Mouse (Mus musculus): ENCODE data around the gene Sugct. TPM values are rescaled to one million over a fixed set of nuclear protein-coding genes. Genes with fewer than 3 reads are reported as not detected.
A peak's percentile ranks its signal among the peaks of the same experiment; 100 is the strongest.

The Sugct gene
- polyA plus RNA-seq, 1 experiment from 2014 or later, result 3.9 TPM

DNA sequence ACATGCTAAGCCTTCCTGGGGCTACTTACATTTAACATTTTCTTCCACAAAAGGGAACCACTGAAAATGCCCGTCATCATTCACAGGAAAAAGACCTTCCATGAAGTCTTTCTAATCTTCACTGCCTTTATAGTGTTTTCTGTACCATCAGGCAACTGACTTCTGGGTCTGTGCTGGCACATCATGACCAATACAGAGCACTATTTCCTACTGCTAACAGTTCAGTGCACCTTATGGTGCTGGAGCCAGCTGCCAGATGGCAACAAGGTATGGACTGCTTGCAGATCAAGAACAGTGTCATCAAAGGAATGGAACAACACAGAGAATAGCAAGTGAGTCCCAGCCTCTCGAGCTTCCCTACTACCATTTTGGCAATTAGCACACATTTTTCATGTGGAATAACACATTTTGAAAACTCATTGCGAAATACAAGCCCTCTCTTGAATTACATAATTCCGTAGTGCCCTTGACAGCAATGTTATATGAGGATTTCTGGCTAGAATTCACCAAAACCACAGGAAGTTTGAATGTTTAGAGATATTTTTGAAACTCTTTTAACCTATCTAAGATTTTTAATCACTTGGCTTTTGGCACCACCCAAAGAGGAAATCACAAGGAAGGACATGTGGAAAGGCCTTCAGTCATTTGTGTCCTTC, 359.3 kb downstream of the Sugct start:
- Histone ChIP-seq H3K4me3 (no peak overlapping the region), H3K9me3 (replicated peaks) (no peaks in the 10 kb centered on the region), H3K4me1 (no peaks in the 10 kb centered on the region), H3K27ac (replicated peaks) (no peak overlapping the region), H3K27me3 (ENCODE audit: low read depth, poor library complexity, severe bottlenecking) (no peaks in the 10 kb centered on the region), H3K36me3 (no peaks in the 10 kb centered on the region)
- 91% methylated on average over 4 of the region's 4 CpGs for WGBS
- DNase-seq (ENCODE audit: low spot score), result no peak

DNA sequence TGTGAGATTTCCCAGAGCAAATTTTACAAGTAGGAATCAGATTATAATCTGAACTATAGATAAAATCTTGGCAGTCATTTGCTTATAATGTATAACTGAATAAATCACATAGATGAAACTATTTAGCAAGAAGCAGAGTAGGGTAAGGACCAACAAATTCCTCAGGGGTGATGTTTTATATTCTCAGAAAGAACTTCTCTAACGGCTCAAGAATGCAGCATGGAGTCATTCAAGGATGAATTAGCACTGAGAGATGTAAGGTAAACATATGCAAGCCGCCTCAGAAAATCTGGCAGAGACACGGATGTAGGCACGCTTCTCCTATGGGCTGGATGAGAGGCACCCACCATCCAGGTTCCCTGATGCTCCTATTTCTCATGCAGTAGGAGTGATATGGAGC, 368.5 kb downstream of the Sugct start:
- Histone ChIP-seq H3K36me3 (no peaks in the 10 kb centered on the region), H3K4me3 (no peak overlapping the region), H3K9me3 (replicated peaks) (no peaks in the 10 kb centered on the region), H3K27ac (replicated peaks) (no peak overlapping the region), H3K27me3 (ENCODE audit: low read depth, poor library complexity, severe bottlenecking) (no peaks in the 10 kb centered on the region), H3K4me1 (no peaks in the 10 kb centered on the region)
- 85% methylated on average over 4 of the region's 4 CpGs for WGBS
- no peak for DNase-seq (ENCODE audit: low spot score)

DNA sequence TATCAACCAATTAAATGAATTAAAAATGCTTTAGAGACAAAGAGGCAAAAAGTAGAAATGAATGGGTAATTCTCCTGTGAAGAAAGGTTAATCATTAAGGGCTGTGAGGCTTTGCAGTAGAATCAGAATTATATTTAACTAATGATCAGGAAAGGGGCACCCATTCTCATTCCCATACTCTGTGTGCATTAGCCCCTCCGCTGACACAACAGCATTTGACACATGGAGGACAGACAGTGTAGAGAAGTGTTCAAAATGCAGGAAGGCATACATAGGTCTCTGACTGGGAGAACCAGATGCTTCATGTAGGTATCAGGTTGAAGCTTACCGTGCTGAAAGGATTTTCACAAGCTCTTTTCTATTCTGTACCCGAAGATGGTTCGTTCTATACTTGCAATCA, 393.8 kb downstream of the Sugct start:
- H3K9me3 ChIP-seq (replicated peaks), result no peaks in the 10 kb centered on the region
- no peak for DNase-seq (ENCODE audit: low spot score)
- H3K4me3 ChIP-seq, result no peak overlapping the region
- no peak overlapping the region for H3K27ac ChIP-seq (replicated peaks)
- 92% methylated on average over 4 of the region's 4 CpGs for WGBS
- no peaks in the 10 kb centered on the region for H3K27me3 ChIP-seq (ENCODE audit: low read depth, poor library complexity, severe bottlenecking)
- no peaks in the 10 kb centered on the region for H3K36me3 ChIP-seq
- peaks cover 6% of the 10 kb centered on the region; the same call in 1 of the 2 replicates for H3K4me1 ChIP-seq

DNA sequence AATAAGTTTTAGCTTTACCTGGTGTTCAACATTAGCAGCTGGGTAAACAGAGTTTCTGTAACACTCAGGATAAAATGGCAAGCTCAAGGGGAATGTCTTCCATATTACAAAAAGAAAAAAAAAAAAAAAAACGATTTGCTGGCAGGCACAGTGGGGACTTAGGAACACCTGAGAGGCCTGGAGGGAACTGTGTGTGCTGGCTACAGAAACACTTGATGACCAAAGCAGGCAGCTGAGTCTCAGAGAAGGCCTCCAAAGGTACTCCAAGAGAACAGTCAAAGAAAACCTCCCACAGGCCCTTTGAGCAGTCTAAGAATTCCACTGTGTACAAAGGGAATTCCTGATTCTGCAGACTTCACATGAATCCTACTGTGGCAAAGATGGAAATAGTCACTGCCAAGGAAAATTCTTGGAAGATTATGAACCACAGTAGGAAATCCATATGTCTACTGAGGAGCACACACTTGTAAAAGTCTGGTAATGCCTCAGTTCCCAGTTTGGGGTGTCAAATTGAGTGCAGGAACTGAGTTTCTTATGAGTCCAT, 397.8 kb downstream of the Sugct start:
- Histone ChIP-seq H3K4me1 (peaks cover 6% of the 10 kb centered on the region; the same call in 1 of the 2 replicates), H3K27ac (replicated peaks) (no peak overlapping the region), H3K9me3 (replicated peaks) (no peaks in the 10 kb centered on the region), H3K27me3 (ENCODE audit: low read depth, poor library complexity, severe bottlenecking) (no peaks in the 10 kb centered on the region), H3K36me3 (no peaks in the 10 kb centered on the region), H3K4me3 (no peak overlapping the region)
- WGBS, result 60% methylated on average over 1 of the region's 1 CpGs
- no peak for DNase-seq (ENCODE audit: low spot score)

DNA sequence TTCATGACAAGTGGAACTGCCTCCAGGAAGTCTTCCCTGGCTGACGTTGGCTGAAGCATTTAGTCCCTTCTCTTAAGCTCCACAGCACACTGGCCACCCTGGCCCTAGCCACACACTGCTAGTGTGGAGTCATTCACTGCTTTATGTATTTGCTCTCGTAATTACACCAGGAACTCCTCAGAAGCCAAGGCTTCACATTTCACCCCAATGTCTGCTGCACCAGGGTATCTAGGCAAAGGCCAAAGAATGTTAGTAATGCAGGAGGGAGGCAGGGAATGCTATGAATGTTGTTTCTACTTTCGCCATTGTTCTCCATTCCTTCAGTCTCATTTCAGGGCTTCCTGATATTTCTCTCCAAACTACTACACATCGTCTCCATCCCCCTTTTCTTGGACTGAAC, 398.4 kb downstream of the Sugct start:
- WGBS, result 15% methylated on average over 4 of the region's 4 CpGs
- peak; percentile 19 for DNase-seq (ENCODE audit: low spot score)
- Histone ChIP-seq H3K27ac (replicated peaks) (no peak overlapping the region), H3K4me3 (no peak overlapping the region), H3K9me3 (replicated peaks) (no peaks in the 10 kb centered on the region), H3K27me3 (ENCODE audit: low read depth, poor library complexity, severe bottlenecking) (no peaks in the 10 kb centered on the region), H3K4me1 (peaks cover 6% of the 10 kb centered on the region; the same call in 1 of the 2 replicates), H3K36me3 (no peaks in the 10 kb centered on the region)

DNA sequence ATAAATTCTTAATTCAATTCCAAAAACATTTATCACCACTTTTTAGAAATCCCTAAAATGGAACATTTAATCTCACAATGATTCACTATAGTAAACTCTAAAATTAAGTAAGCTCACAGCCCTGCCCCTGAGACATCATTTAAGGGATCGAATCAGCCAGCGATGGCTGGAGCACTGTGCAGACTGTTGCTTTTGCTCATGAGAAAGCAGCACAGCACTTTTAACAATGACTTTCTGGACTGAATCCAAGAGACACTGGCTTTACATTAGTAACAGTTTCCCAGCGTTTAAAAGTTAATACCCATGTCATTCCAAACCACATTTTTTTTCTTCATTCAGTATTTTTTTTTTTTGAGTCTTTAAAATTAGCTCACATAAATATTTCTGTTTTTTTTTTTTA, 398.9 kb downstream of the Sugct start:
- DNase-seq (ENCODE audit: low spot score), result no peak
- Histone ChIP-seq H3K36me3 (no peaks in the 10 kb centered on the region), H3K4me1 (peaks cover 6% of the 10 kb centered on the region; the same call in 1 of the 2 replicates), H3K9me3 (replicated peaks) (no peaks in the 10 kb centered on the region), H3K27me3 (ENCODE audit: low read depth, poor library complexity, severe bottlenecking) (no peaks in the 10 kb centered on the region), H3K4me3 (no peak overlapping the region), H3K27ac (replicated peaks) (no peak overlapping the region)
- 89% methylated on average over 3 of the region's 3 CpGs for WGBS

DNA sequence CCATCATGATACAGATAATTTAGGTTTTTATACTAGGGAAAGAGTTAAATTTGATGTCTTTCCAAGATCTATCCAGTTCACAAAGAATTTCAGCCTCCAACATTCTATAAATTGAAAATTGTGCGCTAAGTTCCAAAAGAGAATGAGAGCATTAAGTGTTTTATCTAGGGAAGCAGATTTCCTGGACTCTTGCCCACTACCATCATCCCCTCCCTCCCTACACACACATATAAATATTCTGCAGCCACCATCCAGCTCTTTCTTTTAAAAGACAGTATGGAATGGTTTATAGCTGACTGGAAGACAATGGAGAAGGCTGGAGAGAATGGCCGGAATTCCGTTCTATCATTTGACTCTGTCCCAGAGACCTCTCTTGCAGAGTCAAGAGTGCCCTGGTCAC, 404.3 kb downstream of the Sugct start:
- DNase-seq (ENCODE audit: low spot score), result no peak
- no peaks in the 10 kb centered on the region for H3K4me1 ChIP-seq
- H3K27me3 ChIP-seq (ENCODE audit: low read depth, poor library complexity, severe bottlenecking), result no peaks in the 10 kb centered on the region
- 95% methylated on average over 3 of the region's 3 CpGs for WGBS
- H3K27ac ChIP-seq (replicated peaks), result no peak overlapping the region
- no peaks in the 10 kb centered on the region for H3K9me3 ChIP-seq (replicated peaks)
- no peak overlapping the region for H3K4me3 ChIP-seq
- H3K36me3 ChIP-seq, result no peaks in the 10 kb centered on the region

DNA sequence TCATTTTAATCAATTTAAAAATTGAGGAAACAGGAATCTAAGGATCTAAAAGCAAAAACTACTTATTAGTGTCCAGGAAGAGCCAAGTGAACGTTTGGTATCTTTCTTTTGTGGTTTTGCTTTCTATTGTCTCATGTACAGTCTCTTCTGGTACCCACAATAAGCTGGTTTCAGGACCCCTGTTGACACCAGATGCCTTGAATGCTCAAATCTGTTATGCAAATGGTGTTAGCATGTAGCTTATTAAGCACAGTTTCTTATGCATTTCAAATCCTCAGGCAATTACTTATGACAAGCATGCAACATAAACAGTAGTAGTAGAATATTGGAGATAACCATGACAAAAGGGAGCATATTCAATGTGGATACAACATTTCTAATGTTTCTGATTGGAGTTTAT, 407.0 kb downstream of the Sugct start:
- no peaks in the 10 kb centered on the region for H3K4me1 ChIP-seq
- H3K9me3 ChIP-seq (replicated peaks), result no peaks in the 10 kb centered on the region
- no peak overlapping the region for H3K27ac ChIP-seq (replicated peaks)
- no peaks in the 10 kb centered on the region for H3K36me3 ChIP-seq
- H3K27me3 ChIP-seq (ENCODE audit: low read depth, poor library complexity, severe bottlenecking), result no peaks in the 10 kb centered on the region
- 65% methylated on average over 1 of the region's 1 CpGs for WGBS
- no peak for DNase-seq (ENCODE audit: low spot score)
- no peak overlapping the region for H3K4me3 ChIP-seq

DNA sequence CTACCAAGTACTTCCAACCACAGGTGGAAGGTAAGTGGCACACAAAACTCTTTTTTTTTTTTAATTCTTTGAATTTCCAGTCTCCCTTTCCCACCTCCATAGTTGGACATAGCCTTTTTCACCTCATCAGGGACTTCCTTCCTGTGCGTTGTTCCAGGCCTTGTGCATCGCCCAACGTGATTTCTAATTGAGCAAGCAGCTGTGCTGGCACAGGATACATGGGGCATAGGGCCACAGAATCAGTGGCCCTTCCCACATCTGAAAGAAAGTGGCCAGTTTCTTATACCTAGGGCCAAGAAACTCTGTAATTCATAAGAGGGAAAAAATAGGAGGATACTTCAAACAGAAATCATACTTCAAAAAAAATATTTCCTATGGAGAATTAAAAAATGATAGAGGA, 449.4 kb downstream of the Sugct start:
- no peak overlapping the region for H3K27ac ChIP-seq (replicated peaks)
- 89% methylated on average over 3 of the region's 3 CpGs for WGBS
- DNase-seq (ENCODE audit: low spot score), result no peak
- H3K4me3 ChIP-seq, result no peak overlapping the region
- H3K36me3 ChIP-seq, result no peaks in the 10 kb centered on the region
- no peaks in the 10 kb centered on the region for H3K9me3 ChIP-seq (replicated peaks)
- no peaks in the 10 kb centered on the region for H3K27me3 ChIP-seq (ENCODE audit: low read depth, poor library complexity, severe bottlenecking)
- no peaks in the 10 kb centered on the region for H3K4me1 ChIP-seq

DNA sequence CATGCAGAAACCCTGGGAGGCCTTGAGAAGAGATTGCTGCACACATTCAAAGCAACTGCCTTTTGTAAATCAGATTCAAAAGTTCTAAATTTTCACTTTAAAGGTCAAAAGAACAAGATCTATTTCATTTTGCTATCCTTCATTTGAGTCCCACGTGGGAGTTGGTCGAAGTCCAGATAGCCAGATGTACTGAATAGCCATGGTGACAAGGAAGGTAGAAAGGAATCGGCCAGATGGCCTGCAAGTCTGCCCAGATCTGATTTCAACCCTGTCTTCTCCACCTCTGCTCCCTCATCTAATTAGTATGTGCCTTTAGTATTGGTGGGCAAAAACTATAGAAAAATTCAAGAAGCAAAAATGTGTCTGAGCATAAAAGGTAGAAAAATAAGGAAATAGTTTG, 478.8 kb downstream of the Sugct start:
- no peaks in the 10 kb centered on the region for H3K27me3 ChIP-seq (ENCODE audit: low read depth, poor library complexity, severe bottlenecking)
- 70% methylated on average over 3 of the region's 3 CpGs for WGBS

DNA sequence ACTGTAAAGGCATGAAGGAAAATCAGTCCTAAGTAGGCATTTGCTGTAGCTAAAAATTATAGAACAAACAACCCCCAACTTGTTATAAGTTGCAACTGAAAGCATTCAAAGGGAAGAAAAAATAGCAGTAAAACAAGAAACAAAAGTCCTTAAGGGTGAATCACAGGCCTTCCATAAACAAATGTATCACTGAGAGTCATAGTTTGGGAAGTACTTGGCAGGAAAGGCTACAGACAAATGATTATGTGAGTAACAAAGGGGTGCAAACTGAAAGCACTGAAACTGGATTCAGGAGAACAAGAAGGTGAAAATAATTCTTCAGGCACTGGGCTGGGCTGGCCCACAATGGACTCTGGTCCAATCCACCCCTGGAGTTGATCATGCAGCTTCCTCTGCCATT, 482.7 kb downstream of the Sugct start:
- H3K27me3 ChIP-seq (ENCODE audit: low read depth, poor library complexity, severe bottlenecking), result no peaks in the 10 kb centered on the region
- H3K36me3 ChIP-seq, result no peaks in the 10 kb centered on the region
- H3K9me3 ChIP-seq (replicated peaks), result no peaks in the 10 kb centered on the region
- no peak overlapping the region for H3K4me3 ChIP-seq
- no peak for DNase-seq (ENCODE audit: low spot score)
- H3K27ac ChIP-seq (replicated peaks), result no peak overlapping the region
- H3K4me1 ChIP-seq, result no peaks in the 10 kb centered on the region

More for the DNA sequence above, 478.8 kb downstream of the Sugct start:
- Histone ChIP-seq H3K4me1 (no peaks in the 10 kb centered on the region), H3K36me3 (no peaks in the 10 kb centered on the region), H3K9me3 (replicated peaks) (no peaks in the 10 kb centered on the region), H3K4me3 (no peak overlapping the region), H3K27ac (replicated peaks) (no peak overlapping the region)
- no peak for DNase-seq (ENCODE audit: low spot score)

DNA sequence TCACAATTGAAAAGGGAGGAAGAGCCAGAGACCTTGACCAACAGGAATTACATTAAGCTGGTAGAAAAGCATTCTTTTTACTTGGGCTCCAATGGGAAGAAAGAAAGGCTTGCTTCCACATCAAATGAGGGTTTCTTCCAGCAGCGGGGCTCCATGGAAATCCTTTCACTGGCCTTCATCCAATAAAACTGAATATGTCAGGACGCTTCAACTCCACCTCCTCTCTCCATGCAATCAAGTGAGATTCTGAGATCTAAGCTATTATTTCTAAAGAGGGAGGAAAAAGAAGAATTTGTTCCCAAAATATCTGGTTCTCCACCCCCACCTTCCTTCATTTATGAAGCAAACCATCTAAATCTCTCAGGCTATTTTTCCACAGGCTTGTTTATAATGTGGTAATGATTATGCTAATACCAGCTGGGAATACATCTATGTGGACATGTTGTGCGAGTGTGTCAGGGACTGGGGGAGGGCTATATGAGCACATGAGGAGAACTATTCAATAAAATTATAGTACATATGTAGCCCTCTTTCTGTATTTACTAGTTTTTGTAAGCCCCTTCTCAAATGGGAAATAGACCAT, 505.1 kb downstream of the Sugct start:
- 62% methylated on average over 3 of the region's 3 CpGs for WGBS
- H3K4me3 ChIP-seq, result no peak overlapping the region
- H3K36me3 ChIP-seq, result no peaks in the 10 kb centered on the region
- no peaks in the 10 kb centered on the region for H3K27me3 ChIP-seq (ENCODE audit: low read depth, poor library complexity, severe bottlenecking)
- no peak overlapping the region for H3K27ac ChIP-seq (replicated peaks)
- DNase-seq (ENCODE audit: low spot score), result no peak
- H3K9me3 ChIP-seq (replicated peaks), result no peaks in the 10 kb centered on the region
- H3K4me1 ChIP-seq, result no peaks in the 10 kb centered on the region

DNA sequence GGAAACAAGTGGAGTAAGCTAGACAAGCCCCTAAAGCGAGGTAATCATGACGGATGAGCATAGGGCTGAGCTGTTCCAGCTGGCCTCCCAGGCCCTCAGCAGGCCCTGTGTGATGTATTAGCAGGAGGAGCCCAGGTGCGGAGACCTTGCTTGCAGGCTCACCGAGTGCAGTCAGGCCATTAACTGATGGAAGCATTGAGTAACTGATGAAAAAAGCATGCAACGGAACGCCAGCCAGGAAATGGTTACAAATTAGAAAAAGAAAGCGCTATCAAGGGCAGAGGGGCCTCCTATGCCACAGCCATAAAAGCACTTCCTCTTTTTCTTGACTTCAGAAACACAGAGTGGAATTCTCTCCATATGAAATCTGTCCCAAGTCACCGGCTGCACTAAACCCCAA, 510.1 kb downstream of the Sugct start:
- Histone ChIP-seq H3K27ac (replicated peaks) (no peak overlapping the region), H3K9me3 (replicated peaks) (no peaks in the 10 kb centered on the region), H3K36me3 (no peaks in the 10 kb centered on the region), H3K4me1 (no peaks in the 10 kb centered on the region), H3K4me3 (no peak overlapping the region), H3K27me3 (ENCODE audit: low read depth, poor library complexity, severe bottlenecking) (no peaks in the 10 kb centered on the region)
- 76% methylated on average over 8 of the region's 8 CpGs for WGBS
- no peak for DNase-seq (ENCODE audit: low spot score)

Data from midbrain, embryonic 10.5 days (tissue).